Mouse (Mus musculus) lung, adult 2 months (tissue): Measurements from ENCODE around the gene Smarcd1. TPM values are rescaled to one million over a fixed set of nuclear protein-coding genes. Genes with fewer than 3 reads are reported as not detected.
"Not testable (repeated sequence)": the region's sequence is repeated elsewhere in the genome, so short reads cannot be mapped to it uniquely, and the experiment has no call there.

Experiments used
- DNase-seq: peaks from one replicate; pipeline ENCODE4 v3.0.0; 2022
- H3K4me1 ChIP-seq: fragments of 200-500 bp; 2 replicates; pipeline ENCODE4 v1.6.1; 2011; ENCODE audit warnings: low read length; ENCODE audit not compliant: control insufficient read depth, insufficient read depth
- H3K4me3 ChIP-seq: fragments of 200-500 bp; replicated peaks from 2 replicates; pipeline ENCODE3; 2011; ENCODE audit warnings: low read depth, mild to moderate bottlenecking, control low read depth, low read length; ENCODE audit errors: extremely low read depth
- CTCF ChIP-seq: fragments of 200-500 bp; IDR thresholded peaks from 2 replicates; pipeline ENCODE4 v1.5.1; 2011; ENCODE audit warnings: mild to moderate bottlenecking, low read length, control low read depth; ENCODE audit not compliant: insufficient read depth
- POLR2A ChIP-seq: fragments of 200-500 bp; IDR thresholded peaks from 2 replicates; pipeline ENCODE4 v1.6.1; 2011; ENCODE audit warnings: low read depth, mild to moderate bottlenecking, control low read depth, low read length, borderline replicate concordance; ENCODE audit errors: extremely low read depth
- WGBS: fragments of 180-500 bp; shearing (Covaris S2); methylation state at CpG from one replicate; pipeline ENCODE4 v1.1.7; 2018; 5-methylcytosine and 5-hydroxymethylcytosine counted together
- polyA plus RNA-seq: library from polyadenylated mRNA; depleted of rRNA; stranded (reverse); fragments of >200 nt; gene quantifications from 2 replicates; pipeline ENCODE4 v1.2.3, GENCODE M21; 2012

Smarcd1 gene
- polyA plus RNA-seq, 1 experiment, result 38.0 TPM

GRCm38 (mm10) chr15:99721921-99722743, 20.2 kb downstream of the Smarcd1 start:
- DNase-seq, result no peak
- no peak for TF ChIP-seq CTCF
- TF ChIP-seq POLR2A, result no peak
- Histone ChIP-seq H3K4me1 (peaks cover 17% of the 10 kb centered on the region), H3K4me3 (no peak overlapping the region)
- 80% methylated on average over 25 of the region's 25 CpGs for WGBS

- Histone ChIP-seq H3K4me1 (peaks cover 17% of the 10 kb centered on the region), H3K4me3 (no peak overlapping the region)
- DNase-seq, result no peak
- TF ChIP-seq CTCF, result no peak
- TF ChIP-seq POLR2A, result no peak
- WGBS, result 57% methylated on average over 10 of the region's 10 CpGs
Measured at GRCm38 (mm10) chr15:99723120-99723514, 21.2 kb downstream of the Smarcd1 start.

DNA sequence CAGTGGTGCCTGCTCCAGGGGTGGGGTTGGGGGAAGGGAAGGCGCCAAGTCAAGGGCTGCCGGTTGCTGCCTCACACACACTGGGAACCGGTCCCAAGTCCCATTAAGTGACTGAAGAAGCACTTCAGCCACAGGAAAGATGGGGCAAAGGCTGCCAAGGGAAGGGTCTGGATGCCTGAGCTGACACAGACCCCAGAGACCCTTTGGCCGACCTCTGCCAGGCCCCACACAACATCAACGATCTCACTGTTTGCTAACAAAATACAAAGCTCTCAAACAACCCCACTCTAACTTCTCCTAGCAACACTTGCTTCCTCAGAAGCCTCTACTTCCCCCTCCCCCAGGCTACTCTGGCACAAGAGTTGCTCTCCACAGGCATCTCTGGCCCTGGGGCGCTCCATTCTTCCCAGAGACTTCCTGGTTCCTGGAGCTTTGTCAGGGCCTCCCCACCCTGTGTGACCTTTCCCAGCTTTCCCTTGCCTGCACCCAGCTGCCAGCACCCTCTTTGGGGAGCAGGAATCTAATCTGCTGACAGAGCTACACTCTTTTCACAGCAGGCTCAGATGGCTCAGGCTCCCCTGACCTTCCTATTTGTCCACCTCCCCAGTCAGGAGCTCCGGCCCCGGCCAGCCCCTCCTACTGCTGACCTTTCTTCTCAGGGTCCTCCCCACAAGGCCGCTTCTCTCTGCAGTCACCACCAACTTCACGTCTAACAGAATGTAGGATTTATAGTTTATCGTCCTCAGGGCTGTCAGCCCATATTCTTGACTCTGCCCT, 21.8 kb downstream of the Smarcd1 start:
- no peak for TF ChIP-seq CTCF
- TF ChIP-seq POLR2A, result peak; percentile 34; the same call in 1 of the 2 replicates
- WGBS, result 14% methylated on average over 11 of the region's 11 CpGs

GRCm38 (mm10) chr15:99724292-99725021, 22.5 kb downstream of the Smarcd1 start:
- peaks cover 17% of the 10 kb centered on the region for H3K4me1 ChIP-seq
- 5% methylated on average over 16 of the region's 16 CpGs for WGBS
- TF ChIP-seq CTCF (peak; percentile 41; the same call in 1 of the 2 replicates), POLR2A (no peak)
- DNase-seq, result peak; percentile 64
- no peak overlapping the region for H3K4me3 ChIP-seq

More for the DNA sequence above, 21.8 kb downstream of the Smarcd1 start:
- no peak overlapping the region for H3K4me3 ChIP-seq
- H3K4me1 ChIP-seq, result peaks cover 17% of the 10 kb centered on the region
- peak; percentile 66 for DNase-seq

DNA sequence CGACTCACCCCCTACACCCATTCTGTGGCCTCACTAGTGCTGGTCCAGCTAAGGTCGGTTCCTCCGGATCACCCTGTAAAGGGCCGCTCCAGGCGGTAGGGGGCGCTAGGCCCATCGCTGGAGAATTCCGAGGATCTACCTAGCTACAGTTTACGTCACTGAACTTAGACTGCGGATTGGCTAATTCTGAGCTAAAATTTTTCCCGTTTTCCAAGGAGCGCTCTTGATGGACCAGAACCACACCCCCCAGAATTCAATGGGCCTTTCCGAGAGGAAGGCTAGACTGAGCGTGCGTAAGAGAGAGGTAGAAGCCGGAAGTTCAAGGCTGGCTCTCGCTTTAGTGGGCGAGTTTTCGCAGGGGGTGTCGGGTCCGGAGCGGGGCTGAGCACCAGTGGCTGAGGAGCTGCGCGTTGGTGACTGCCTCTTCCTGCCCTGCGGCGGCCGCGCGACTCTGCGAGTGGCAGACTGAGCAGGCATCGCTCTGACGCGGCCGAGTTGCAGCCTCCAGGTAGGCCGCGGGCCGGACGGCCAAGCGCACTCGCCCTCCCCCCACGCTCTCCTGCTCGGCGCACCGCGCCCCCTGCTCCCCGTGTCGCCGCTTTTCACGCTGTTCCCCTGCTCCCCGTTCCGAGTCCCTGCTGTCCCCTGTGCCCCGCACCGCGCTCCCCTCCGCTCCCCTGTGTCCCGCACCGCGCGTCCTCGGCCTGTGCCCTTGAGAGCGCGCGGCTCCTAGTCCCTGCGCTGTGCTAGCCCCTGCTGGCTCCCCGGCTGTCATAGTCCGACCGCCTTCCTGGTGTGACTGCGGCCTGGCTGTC, 23.6 kb downstream of the Smarcd1 start, which contains the start of gene Cox14:
Cox14 (plus strand) TSS at position 278 of the 815 bp plus-strand sequence.
- WGBS, result under 1% methylated on average over 68 of the region's 68 CpGs
- H3K4me3 ChIP-seq, result peak within 1 kb of the TSS; percentile 80
- TF ChIP-seq POLR2A, result peak; percentile 86; the same call in 1 of the 2 replicates
- TF ChIP-seq CTCF, result peak; percentile 84

GRCm38 (mm10) chr15:99726549-99726948, 24.6 kb downstream of the Smarcd1 start:
- no peak for TF ChIP-seq POLR2A
- TF ChIP-seq CTCF, result no peak
- H3K4me1 ChIP-seq, result peaks cover 17% of the 10 kb centered on the region
- 55% methylated on average over 2 of the region's 2 CpGs for WGBS
- H3K4me3 ChIP-seq, result no peak overlapping the region
- DNase-seq, result no peak

More for the DNA sequence above, 23.6 kb downstream of the Smarcd1 start, which contains the start of gene Cox14:
- peaks cover 17% of the 10 kb centered on the region for H3K4me1 ChIP-seq
- peak; percentile 92 for DNase-seq

- not testable (repeated sequence) for DNase-seq, H3K4me3 ChIP-seq
- H3K4me1 ChIP-seq, result peaks cover 17% of the 10 kb centered on the region
- WGBS, result 93% methylated on average over 5 of the region's 5 CpGs
Measured at GRCm38 (mm10) chr15:99727039-99727438, 25.1 kb downstream of the Smarcd1 start.

GRCm38 (mm10) chr15:99727525-99727924, 25.6 kb downstream of the Smarcd1 start:
- WGBS, result 95% methylated on average over 12 of the region's 12 CpGs
- DNase-seq, result no peak

GRCm38 (mm10) chr15:99728211-99728610, 26.3 kb downstream of the Smarcd1 start:
- no peak for DNase-seq
- peaks cover 13% of the 10 kb centered on the region for H3K4me1 ChIP-seq
- TF ChIP-seq POLR2A (no peak), CTCF (no peak)
- no peak overlapping the region for H3K4me3 ChIP-seq
- WGBS, result 94% methylated on average over 5 of the region's 5 CpGs

More at GRCm38 (mm10) chr15:99727525-99727924, 25.6 kb downstream of the Smarcd1 start:
- Histone ChIP-seq H3K4me1 (peaks cover 17% of the 10 kb centered on the region), H3K4me3 (no peak overlapping the region)
- TF ChIP-seq POLR2A, result no peak
- TF ChIP-seq CTCF, result no peak
